In genomic region chr7:45447325-45447990, GRCm38 (mm10) we compare ENCODE assay signal across 9 mouse cellular contexts. TPM values are rescaled to one million over a fixed set of nuclear protein-coding genes. Genes with fewer than 3 reads are reported as not detected.
A peak's percentile ranks its signal among the peaks of the same experiment; 100 is the strongest.
DNase-seq lines count a peak whose midpoint lies in the region; ATAC-seq and TF ChIP-seq lines count a peak whose summit lies in the region.
"Had no signal": no experiment of that assay in that cellular context is flagged by ENCODE, and none has a peak within 500 bp of the region (broad histone marks: within the 10 kb centered on the region; RNA-seq: fewer than 3 reads in every experiment).

No protein-coding gene starts in this region.

- H3K4me3 ChIP-seq in spleen, adult 2 months (ENCODE audit: extremely low read depth, insufficient read depth, insufficient read length) = no peak overlapping the region
- H3K4me3 ChIP-seq in midbrain, embryonic 14.5 days (replicated peaks; ENCODE audit: low read depth, low read length) = no peak overlapping the region

- no peak for ATAC-seq in midbrain, embryonic 14.5 days (ENCODE audit: low FRiP score, low TSS enrichment)
- no peak for ATAC-seq in inflammation-experienced regulatory T-cells, adult 6 months

- DNase-seq in adrenal gland, adult (ENCODE audit: inconsistent age in 2 of 2, low spot score in 1 of 2) = peak; percentile 35 to 76
- no peak for DNase-seq in adrenal gland, postnatal 4 days (ENCODE audit: low spot score in 2 of 2)
- no peak for DNase-seq in spleen, adult 2 months (ENCODE audit: low read depth in 1 of 2, low spot score in 2 of 2)
- no peak for DNase-seq in spleen, postnatal 10 days (ENCODE audit: low spot score in 2 of 2)
- peak; percentile 57 for DNase-seq in kidney, postnatal 14 days
- DNase-seq in midbrain, embryonic 14.5 days = peak; percentile 61
- DNase-seq in cerebellum, adult 9-10 months = no peak

- 52% methylated on average over 11 of the region's 11 CpGs for WGBS in spleen, adult 2 months
- WGBS in midbrain, embryonic 14.5 days = 40% methylated on average over 11 of the region's 11 CpGs

- no peak for TF ChIP-seq POLR2A in spleen, adult 2 months (IDR thresholded peaks at IDR 0.05; ENCODE audit: low read depth, low read length)

- no peaks in the 10 kb centered on the region for H3K4me1 ChIP-seq in spleen, adult 2 months (ENCODE audit: control insufficient read depth, insufficient read depth, insufficient read length)
- no peaks in the 10 kb centered on the region for H3K4me1 ChIP-seq in midbrain, embryonic 14.5 days (ENCODE audit: control insufficient read depth, insufficient read depth, low read length)

- peak; percentile 24; the same call in 1 of the 2 replicates for TF ChIP-seq CTCF in spleen, adult 2 months (IDR thresholded peaks at IDR 0.05; ENCODE audit: extremely low read depth, insufficient read depth, insufficient read length, insufficient replicate concordance)

- H3K27me3 ChIP-seq in spleen, adult 2 months (ENCODE audit: control insufficient read depth, insufficient read depth, low read length) = no peaks in the 10 kb centered on the region
- no peaks in the 10 kb centered on the region for H3K27me3 ChIP-seq in midbrain, embryonic 14.5 days (ENCODE audit: control insufficient read depth, insufficient read depth, low read length)

- H3K4me2 ChIP-seq in midbrain, embryonic 14.5 days (ENCODE audit: low read length) = no peak overlapping the region

- H3K27ac ChIP-seq in spleen, adult 2 months (ENCODE audit: insufficient read depth, low read length) = no peak overlapping the region
- H3K27ac ChIP-seq in midbrain, embryonic 14.5 days (replicated peaks; ENCODE audit: low read depth, low read length) = no peak overlapping the region

- no peaks in the 10 kb centered on the region for H3K9me3 ChIP-seq in midbrain, embryonic 14.5 days (ENCODE audit: control insufficient read depth, low read length)

- H3K36me3 ChIP-seq in spleen, adult 2 months (ENCODE audit: control insufficient read depth, insufficient read depth, low read length) = 0 out of 2 replicates have a peak, but pooled peaks cover 1% of the 10 kb centered on the region
- peaks cover 53% of the 10 kb centered on the region for H3K36me3 ChIP-seq in midbrain, embryonic 14.5 days (ENCODE audit: control insufficient read depth, insufficient read depth, low read length)

- no peak overlapping the region for H3K9ac ChIP-seq in midbrain, embryonic 14.5 days (replicated peaks; ENCODE audit: low read length)

RNA-seq across cellular contexts. Expression of gene Ruvbl2, which starts 9.6 kb away (rescaled TPM):
- 10 to 100 TPM; 56.5 to 65.0 TPM for total RNA-seq in adrenal gland, postnatal 4 days (2021)
- polyA plus RNA-seq in spleen, adult 2 months (2012; rRNA removed) = 55.3 and 56.0 TPM in 2 replicates
- 110 and 114 TPM in 2 replicates for polyA plus RNA-seq in midbrain, embryonic 14.5 days (2014; fragmentation: Nextera tagmentation; extraction: Ambion mirVana)
- polyA plus RNA-seq in inflammation-experienced regulatory T-cells, adult 6 months (2017; shearing (Covaris generic)) = 10 to 100 TPM; 36.7 to 48.4 (median 43.8) TPM

RNA-seq across cellular contexts. Expression of gene Ftl1, which starts 12.2 kb away (rescaled TPM):
- total RNA-seq in adrenal gland, postnatal 4 days (2021) = 100 to 1,000 TPM; 684 to 753 TPM
- polyA plus RNA-seq in spleen, adult 2 months (2012; rRNA removed) = 2,804 and 3,579 TPM in 2 replicates
- 5,898 and 6,785 TPM in 2 replicates for polyA plus RNA-seq in midbrain, embryonic 14.5 days (2014; fragmentation: Nextera tagmentation; extraction: Ambion mirVana)
- polyA plus RNA-seq in inflammation-experienced regulatory T-cells, adult 6 months (2017; shearing (Covaris generic)) = 1,000 to 10,000 TPM; 1,271 to 2,003 (median 1,772) TPM

RNA-seq across cellular contexts. Expression of gene Gys1, which starts 12.8 kb away (rescaled TPM):
- total RNA-seq in adrenal gland, postnatal 4 days (2021) = 10 to 100 TPM; 38.6 to 40.2 TPM
- polyA plus RNA-seq in spleen, adult 2 months (2012; rRNA removed) = 12.4 and 14.4 TPM in 2 replicates
- 15.5 TPM in 2 replicates for polyA plus RNA-seq in midbrain, embryonic 14.5 days (2014; fragmentation: Nextera tagmentation; extraction: Ambion mirVana)
- polyA plus RNA-seq in inflammation-experienced regulatory T-cells, adult 6 months (2017; shearing (Covaris generic)) = 1 to 10 TPM; 6.7 to 10.0 (median 9.7) TPM

RNA-seq across cellular contexts. Expression of gene Bax, which starts 19.2 kb away (rescaled TPM):
- 10 to 100 TPM; 75.8 to 78.4 TPM for total RNA-seq in adrenal gland, postnatal 4 days (2021)
- 129 and 163 TPM in 2 replicates for polyA plus RNA-seq in spleen, adult 2 months (2012; rRNA removed)
- 107 and 182 TPM in 2 replicates for polyA plus RNA-seq in midbrain, embryonic 14.5 days (2014; fragmentation: Nextera tagmentation; extraction: Ambion mirVana)
- polyA plus RNA-seq in inflammation-experienced regulatory T-cells, adult 6 months (2017; shearing (Covaris generic)) = 100 to 1,000 TPM; 138 to 175 (median 143) TPM

RNA-seq across cellular contexts. Expression of gene Lhb, which starts 26.8 kb away (rescaled TPM):
- not detected for total RNA-seq in adrenal gland, postnatal 4 days (2021)
- polyA plus RNA-seq in spleen, adult 2 months (2012; rRNA removed) = not detected in 2 replicates
- polyA plus RNA-seq in midbrain, embryonic 14.5 days (2014; fragmentation: Nextera tagmentation; extraction: Ambion mirVana) = 0.34 TPM in 1 of 2 replicates, not detected in the other
- not detected for polyA plus RNA-seq in inflammation-experienced regulatory T-cells, adult 6 months (2017; shearing (Covaris generic))
- total RNA-seq: heart, postnatal 14 days had no signal

Comparison
In these comparisons a context has a peak if more than half of its experiments do, and no peak if none do; other contexts are left out.
1. DNase-seq: peak in adrenal gland, adult (2 of 2), kidney, postnatal 14 days (single experiment) and midbrain, embryonic 14.5 days (single experiment); none in adrenal gland, postnatal 4 days (0 of 2), spleen, adult 2 months (0 of 2), spleen, postnatal 10 days (0 of 2) and cerebellum, adult 9-10 months (single experiment).